Mouse (Mus musculus) myocyte (in vitro differentiated cells): ENCODE measurements at regions not wholly inside any gene's neighbourhood (a gene's known extent, or its start where the extent isn't known, plus 50 kb on each side); places are given as distances from the start of the nearest gene placed in this dataset.

Source experiments
- H3K27me3 ChIP-seq: one replicate; pipeline ENCODE4 v1.6.1; 2011; ENCODE audit not compliant: control insufficient read depth, insufficient read depth, insufficient read length
- H3K36me3 ChIP-seq: one replicate; pipeline ENCODE4 v1.6.1; 2011; ENCODE audit not compliant: control insufficient read depth, insufficient read depth
- H3K4me2 ChIP-seq: one replicate; pipeline ENCODE4 v1.6.1; 2011; ENCODE audit warnings: low read depth, control low read depth
- H3K4me3 ChIP-seq: one replicate; pipeline ENCODE4 v1.5.1; 2011; ENCODE audit warnings: mild to moderate bottlenecking, control low read depth, moderate library complexity
- H3K79me2 ChIP-seq: one replicate; pipeline ENCODE4 v1.6.1; 2011; ENCODE audit not compliant: control insufficient read depth, insufficient read depth
- H3ac ChIP-seq: one replicate; pipeline ENCODE4 v1.6.1; 2011; ENCODE audit not compliant: control insufficient read depth, insufficient read length
- CEBPB ChIP-seq: IDR thresholded peaks from 2 replicates; pipeline ENCODE4 v1.6.1; 2011; ENCODE audit warnings: mild to moderate bottlenecking, moderate library complexity; ENCODE audit not compliant: poor library complexity, insufficient read depth, severe bottlenecking
- E2F4 ChIP-seq: IDR thresholded peaks from one replicate; pipeline ENCODE4 v1.6.1; 2011; ENCODE audit warnings: mild to moderate bottlenecking, control low read depth, moderate library complexity; ENCODE audit not compliant: insufficient read depth
- MAX ChIP-seq: IDR thresholded peaks from one replicate; pipeline ENCODE4 v1.6.1; 2011; ENCODE audit warnings: low read depth, mild to moderate bottlenecking, control low read depth
- MYOD1 ChIP-seq, 3 experiments: IDR thresholded peaks; one replicate each; pipeline ENCODE4 v1.6.1; 2011; ENCODE audit warnings: control low read depth in 2 of 3, low read depth in 2 of 3, mild to moderate bottlenecking in 2 of 3, moderate library complexity in 1 of 3; ENCODE audit not compliant: insufficient read length in 2 of 3, control insufficient read depth in 1 of 3
- MYOG ChIP-seq, 3 experiments: IDR thresholded peaks; one replicate each; pipeline ENCODE4 v1.6.1; 2011; ENCODE audit warnings: control low read depth in 2 of 3, low read depth in 2 of 3, mild to moderate bottlenecking in 2 of 3; ENCODE audit not compliant: insufficient read length in 2 of 3, control insufficient read depth in 1 of 3, insufficient read depth in 1 of 3
- POLR2A ChIP-seq: IDR thresholded peaks from one replicate; pipeline ENCODE4 v1.6.1; 2011; ENCODE audit warnings: low read depth, mild to moderate bottlenecking, control low read depth, moderate library complexity; ENCODE audit not compliant: insufficient read length
- POLR2AphosphoS2 ChIP-seq: IDR thresholded peaks from one replicate; pipeline ENCODE4 v1.6.1; 2011; ENCODE audit warnings: low read depth, control low read depth; ENCODE audit not compliant: insufficient read length
- REST ChIP-seq: IDR thresholded peaks from one replicate; pipeline ENCODE4 v1.6.1; 2011; ENCODE audit warnings: mild to moderate bottlenecking, control low read depth, moderate library complexity; ENCODE audit not compliant: insufficient read depth, insufficient read length
- SRF ChIP-seq: IDR thresholded peaks from one replicate; pipeline ENCODE4 v1.6.1; 2011; ENCODE audit warnings: low read depth; ENCODE audit not compliant: control insufficient read depth, insufficient read length
- TCF12 ChIP-seq: IDR thresholded peaks from one replicate; pipeline ENCODE4 v1.6.1; 2011; ENCODE audit warnings: mild to moderate bottlenecking, control low read depth; ENCODE audit not compliant: poor library complexity, insufficient read depth, severe bottlenecking
- TCF3 ChIP-seq: IDR thresholded peaks from one replicate; pipeline ENCODE4 v1.6.1; 2011; ENCODE audit warnings: low read depth, control low read depth; ENCODE audit not compliant: insufficient read length
- USF1 ChIP-seq: IDR thresholded peaks from one replicate; pipeline ENCODE4 v1.6.1; 2011; ENCODE audit warnings: low read depth, mild to moderate bottlenecking, control low read depth, moderate library complexity

- H3K4me2 ChIP-seq = no peak overlapping the region
- TF ChIP-seq E2F4 (no peak), CEBPB (no peak), TCF3 (no peak), USF1 (no peak), SRF (no peak), MYOG (IDR thresholded peaks at IDR 0.05; ENCODE audit: control insufficient read depth in 1 of 3, insufficient read depth in 1 of 3, insufficient read length in 2 of 3, low read depth in 2 of 3) (no peak), MAX (no peak), REST (no peak)
These were observed 332.5 kb upstream of the Chl1 start for GRCm38 (mm10) chr6:103177851-103178250.

GRCm38 (mm10) chr6:103183355-103183754 lies 327.0 kb upstream of the Chl1 start:
- TF ChIP-seq TCF3 (no peak), MAX (no peak), TCF12 (no peak), SRF (no peak), POLR2AphosphoS2 (no peak), REST (no peak), MYOD1 (IDR thresholded peaks at IDR 0.05; ENCODE audit: control insufficient read depth in 1 of 3, insufficient read length in 2 of 3, low read depth in 2 of 3) (no peak), POLR2A (no peak), E2F4 (no peak), MYOG (IDR thresholded peaks at IDR 0.05; ENCODE audit: control insufficient read depth in 1 of 3, insufficient read depth in 1 of 3, insufficient read length in 2 of 3, low read depth in 2 of 3) (no peak), USF1 (no peak)
- Histone ChIP-seq H3K4me3 (no peak overlapping the region), H3K36me3 (no peaks in the 10 kb centered on the region), H3K27me3 (no peaks in the 10 kb centered on the region), H3K4me2 (no peak overlapping the region), H3ac (no peak overlapping the region), H3K79me2 (no peaks in the 10 kb centered on the region)

More at GRCm38 (mm10) chr6:103177851-103178250, 332.5 kb upstream of the Chl1 start:
- Histone ChIP-seq H3K27me3 (no peaks in the 10 kb centered on the region), H3K4me3 (no peak overlapping the region), H3ac (no peak overlapping the region), H3K79me2 (no peaks in the 10 kb centered on the region), H3K36me3 (no peaks in the 10 kb centered on the region)

GRCm38 (mm10) chr6:103196838-103197237 lies 313.5 kb upstream of the Chl1 start:
- Histone ChIP-seq H3K4me3 (no peak overlapping the region), H3K36me3 (no peaks in the 10 kb centered on the region), H3ac (no peak overlapping the region), H3K79me2 (no peaks in the 10 kb centered on the region), H3K27me3 (no peaks in the 10 kb centered on the region), H3K4me2 (no peak overlapping the region)
- no peak for TF ChIP-seq E2F4
- no peak for TF ChIP-seq MAX
- no peak for TF ChIP-seq POLR2AphosphoS2
- no peak for TF ChIP-seq TCF12

GRCm38 (mm10) chr6:103201605-103202004 lies 308.8 kb upstream of the Chl1 start:
- Histone ChIP-seq H3K36me3 (no peaks in the 10 kb centered on the region), H3K79me2 (no peaks in the 10 kb centered on the region), H3K4me2 (no peak overlapping the region), H3K27me3 (no peaks in the 10 kb centered on the region), H3K4me3 (no peak overlapping the region), H3ac (no peak overlapping the region)
- TF ChIP-seq POLR2AphosphoS2 (no peak), MYOG (IDR thresholded peaks at IDR 0.05; ENCODE audit: control insufficient read depth in 1 of 3, insufficient read depth in 1 of 3, insufficient read length in 2 of 3, low read depth in 2 of 3) (no peak), REST (no peak), USF1 (no peak), POLR2A (no peak), CEBPB (no peak), TCF3 (no peak), MYOD1 (IDR thresholded peaks at IDR 0.05; ENCODE audit: control insufficient read depth in 1 of 3, insufficient read length in 2 of 3, low read depth in 2 of 3) (no peak), E2F4 (no peak)

- no peak for TF ChIP-seq POLR2AphosphoS2
- no peak for TF ChIP-seq E2F4
- no peak for TF ChIP-seq TCF3
- no peak for TF ChIP-seq REST
- TF ChIP-seq CEBPB = no peak
- H3K4me3 ChIP-seq = no peak overlapping the region
- no peak overlapping the region for H3ac ChIP-seq
- no peak overlapping the region for H3K4me2 ChIP-seq
- no peaks in the 10 kb centered on the region for H3K27me3 ChIP-seq
- no peaks in the 10 kb centered on the region for H3K79me2 ChIP-seq
- no peaks in the 10 kb centered on the region for H3K36me3 ChIP-seq
These were observed 301.2 kb upstream of the Chl1 start for GRCm38 (mm10) chr6:103209202-103209601.
